Mouse (Mus musculus) heart, postnatal 14 days (tissue): Measurements from ENCODE around the gene 5530401A14Rik. TPM values are rescaled to one million over a fixed set of nuclear protein-coding genes. Genes with fewer than 3 reads are reported as not detected.
A peak's percentile ranks its signal among the peaks of the same experiment; 100 is the strongest.

ENCODE experiments used
- DNase-seq, 2 experiments: peaks; one replicate each; pipeline ENCODE4 v3.0.0; 2021 to 2022
- intact Hi-C: fragments of 180-260 bp; cut with DNase I; formaldehyde crosslinking; loops from one replicate; pipeline ENCODE4 v1.15.1; 2025
- total RNA-seq, 2 experiments: library from RNA; stranded (reverse); gene quantifications; 2 replicates each; pipeline ENCODE4 v1.2.3; 2021

5530401A14Rik gene
- total RNA-seq, 2 experiments from 2014 or later, result 0.07 TPM

- intact Hi-C loops, result no loop called here
- DNase-seq, result no peak
Measured at GRCm38 (mm10) chr11:81923626-81924025, 63.2 kb downstream of the 5530401A14Rik start.

- DNase-seq, result no peak
- intact Hi-C loops, result no loop called here
Measured at GRCm38 (mm10) chr11:81926393-81926792, 65.9 kb downstream of the 5530401A14Rik start.

- intact Hi-C loops, result no loop called here
Measured at GRCm38 (mm10) chr11:81937516-81937915, 77.0 kb downstream of the 5530401A14Rik start.

GRCm38 (mm10) chr11:81940988-81941387 lies 80.5 kb downstream of the 5530401A14Rik start:
- intact Hi-C loops, result no loop called here
- DNase-seq, result peak; percentile 8 to 29

More at GRCm38 (mm10) chr11:81937516-81937915, 77.0 kb downstream of the 5530401A14Rik start:
- DNase-seq, result no peak

- no peak for DNase-seq
Measured at GRCm38 (mm10) chr11:81942167-81942566, 81.7 kb downstream of the 5530401A14Rik start.

More at GRCm38 (mm10) chr11:81942167-81942566, 81.7 kb downstream of the 5530401A14Rik start:
- intact Hi-C loops, result no loop called here

Other genes with a start within 250 kb of the 5530401A14Rik start
- not detected for gene Asic2, start 107.8 kb downstream of the 5530401A14Rik start, total RNA-seq
- gene Ccl2, start 174.9 kb downstream of the 5530401A14Rik start, total RNA-seq, result 1 to 10 TPM; 1.2 to 1.7 TPM
- not detected for gene Gm17268, start 177.9 kb downstream of the 5530401A14Rik start, total RNA-seq
- gene Ccl7, start 185.0 kb downstream of the 5530401A14Rik start, total RNA-seq, result under 1 TPM; 0.39 to 0.48 TPM
- gene Ccl11, start 197.2 kb downstream of the 5530401A14Rik start, total RNA-seq, result under 1 TPM; 0.54 to 0.79 TPM
- under 1 TPM in 1 of 2 experiments, not detected in 1; 0.67 TPM for gene Ccl12, start 241.2 kb downstream of the 5530401A14Rik start, total RNA-seq